Mouse (Mus musculus) testis, adult 2 months (tissue): Measurements from ENCODE around the gene Wdr90.

ENCODE experiments used
- CTCF ChIP-seq: fragments of 200-500 bp; IDR thresholded peaks from 2 replicates; pipeline ENCODE4 v1.5.1; 2012; ENCODE audit warnings: low read depth, mild to moderate bottlenecking, inconsistent platforms, low read length, moderate library complexity; ENCODE audit not compliant: control insufficient read depth, insufficient read depth, insufficient replicate concordance
- POLR2A ChIP-seq: fragments of 200-500 bp; IDR thresholded peaks from 2 replicates; pipeline ENCODE4 v1.6.1; 2012; ENCODE audit warnings: low read depth, mild to moderate bottlenecking, inconsistent platforms, low read length, moderate library complexity; ENCODE audit not compliant: control insufficient read depth

DNA sequence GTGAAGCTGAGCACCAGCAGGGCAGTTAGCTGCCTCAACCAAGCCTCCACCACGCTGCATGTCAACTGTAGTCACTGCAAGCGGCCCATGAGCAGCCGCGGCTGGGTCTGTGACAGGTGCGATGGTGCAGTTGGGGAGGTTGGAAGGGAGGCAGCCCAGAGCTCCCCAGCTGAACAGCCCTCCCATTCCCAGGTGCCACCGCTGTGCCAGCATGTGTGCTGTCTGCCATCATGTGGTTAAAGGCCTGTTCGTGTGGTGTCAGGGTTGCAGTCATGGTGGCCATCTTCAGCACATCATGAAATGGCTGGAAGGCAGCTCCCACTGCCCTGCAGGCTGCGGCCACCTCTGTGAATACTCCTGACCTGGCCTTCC lies 33.1 kb downstream of the Wdr90 start:
- TF ChIP-seq CTCF (no peak), POLR2A (no peak)
